Mouse (Mus musculus) cortical plate, adult 2 months (tissue): ENCODE results near the gene Acat3.

Experiments used
- CTCF ChIP-seq: fragments of 200-500 bp; IDR thresholded peaks from 2 replicates; pipeline ENCODE4 v1.5.1; 2011; ENCODE audit warnings: mild to moderate bottlenecking, control low read depth, low read length; ENCODE audit not compliant: insufficient read depth; ENCODE audit errors: extremely low read depth
- POLR2A ChIP-seq: fragments of 200-500 bp; IDR thresholded peaks from 2 replicates; pipeline ENCODE4 v1.6.1; 2011; ENCODE audit warnings: mild to moderate bottlenecking, low read length, control low read depth; ENCODE audit not compliant: insufficient read depth; ENCODE audit errors: extremely low read depth

DNA sequence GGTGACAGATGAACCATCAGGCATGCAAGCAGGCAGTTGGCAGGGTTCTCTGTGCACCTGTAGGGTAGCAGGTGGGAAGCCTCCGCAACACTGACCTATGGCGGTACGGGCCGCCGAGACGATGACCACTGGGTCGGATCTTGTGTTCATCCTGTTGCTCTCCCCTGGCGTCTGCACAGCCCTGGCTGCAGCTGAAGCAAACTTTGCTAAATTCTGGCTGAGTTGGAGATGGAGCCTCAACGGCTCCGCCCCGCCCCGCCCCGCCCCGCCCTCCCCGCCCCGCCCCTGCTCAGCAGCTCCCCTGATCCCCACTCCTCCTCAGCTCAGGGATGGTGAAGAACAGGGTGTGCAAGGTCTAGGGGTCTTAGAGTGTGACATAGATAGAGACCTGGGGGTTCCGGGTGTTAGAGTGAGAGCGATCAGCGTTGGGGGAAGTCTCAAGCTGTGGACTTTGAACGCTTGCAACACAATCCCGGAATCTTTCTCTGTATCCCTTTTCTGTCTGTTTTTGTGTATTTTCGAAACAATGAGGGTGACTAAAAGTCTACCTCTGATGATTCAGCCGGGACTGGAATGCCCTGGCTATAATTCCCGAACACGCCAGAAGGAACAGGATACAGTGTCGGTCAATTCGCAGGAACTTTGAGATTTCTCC lies at the start of gene Acat3:
- TF ChIP-seq CTCF (no peak), POLR2A (no peak)
